Mouse (Mus musculus): ENCODE measurements around the gene Csnk1g2.

DNA sequence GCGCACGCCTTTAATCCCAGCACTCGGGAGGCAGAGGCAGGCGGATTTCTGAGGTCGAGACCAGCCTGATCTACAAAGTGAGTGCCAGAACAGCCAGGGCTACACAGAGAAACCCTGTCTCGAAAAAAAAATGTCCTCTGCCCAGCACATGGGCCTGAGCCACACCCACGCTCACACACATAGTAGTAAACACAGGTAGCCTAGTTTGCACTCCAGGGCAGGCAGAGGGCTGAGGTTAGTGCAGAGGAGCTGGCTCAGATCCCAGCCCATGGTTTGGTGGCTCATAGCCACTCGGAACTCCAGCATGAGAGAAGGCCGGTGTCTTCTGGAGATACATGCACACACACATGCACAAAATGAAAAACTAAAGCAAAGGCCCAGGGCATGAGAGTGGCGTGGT, 24.3 kb downstream of the Csnk1g2 start:
- TF ChIP-seq CTCF (IDR thresholded peaks at IDR 0.05; ENCODE audit: borderline replicate concordance, insufficient read depth, low read depth, low read length): no peak
- no peak for TF ChIP-seq POLR2A (IDR thresholded peaks at IDR 0.05; ENCODE audit: borderline replicate concordance, insufficient read depth, low read length)

Measured in cerebellum, adult 2 months (tissue).